Mouse (Mus musculus): ENCODE results near the gene Tshz2.

The Tshz2 gene

GRCm38 (mm10) chr2:169870503-169870902 is 237.7 kb downstream of the Tshz2 start:
- no peak for DNase-seq (ENCODE audit: low spot score)

GRCm38 (mm10) chr2:169871436-169872060 is 238.7 kb downstream of the Tshz2 start:
- DNase-seq (ENCODE audit: low spot score), result no peak

- no peak for DNase-seq (ENCODE audit: low spot score)
Measured at GRCm38 (mm10) chr2:169873442-169873841, 240.6 kb downstream of the Tshz2 start.

- no peak for DNase-seq (ENCODE audit: low spot score)
Measured at GRCm38 (mm10) chr2:169887921-169888320, 255.1 kb downstream of the Tshz2 start.

- DNase-seq (ENCODE audit: low spot score), result no peak
Measured at GRCm38 (mm10) chr2:169892441-169893038, 259.7 kb downstream of the Tshz2 start.

GRCm38 (mm10) chr2:169902896-169903295 is 270.1 kb downstream of the Tshz2 start:
- DNase-seq (ENCODE audit: low spot score), result no peak

- DNase-seq (ENCODE audit: low spot score), result no peak
Measured at GRCm38 (mm10) chr2:169906396-169906795, 273.6 kb downstream of the Tshz2 start.

- no peak for DNase-seq (ENCODE audit: low spot score)
Measured at GRCm38 (mm10) chr2:169907979-169908378, 275.2 kb downstream of the Tshz2 start.

- no peak for DNase-seq (ENCODE audit: low spot score)
Measured at GRCm38 (mm10) chr2:169910606-169911005, 277.8 kb downstream of the Tshz2 start.

- no peak for DNase-seq (ENCODE audit: low spot score)
Measured at GRCm38 (mm10) chr2:169912826-169913225, 280.0 kb downstream of the Tshz2 start.

GRCm38 (mm10) chr2:169914903-169915302 is 282.1 kb downstream of the Tshz2 start:
- no peak for DNase-seq (ENCODE audit: low spot score)

- no peak for DNase-seq (ENCODE audit: low spot score)
Measured at GRCm38 (mm10) chr2:169915326-169915725, 282.5 kb downstream of the Tshz2 start.

- no peak for DNase-seq (ENCODE audit: low spot score)
Measured at GRCm38 (mm10) chr2:169919111-169919695, 286.4 kb downstream of the Tshz2 start.

GRCm38 (mm10) chr2:169924177-169924810 is 291.5 kb downstream of the Tshz2 start:
- no peak for DNase-seq (ENCODE audit: low spot score)

- no peak for DNase-seq (ENCODE audit: low spot score)
Measured at GRCm38 (mm10) chr2:169925466-169925865, 292.7 kb downstream of the Tshz2 start.

GRCm38 (mm10) chr2:169926016-169926415 is 293.2 kb downstream of the Tshz2 start:
- no peak for DNase-seq (ENCODE audit: low spot score)

- no peak for DNase-seq (ENCODE audit: low spot score)
Measured at GRCm38 (mm10) chr2:169927401-169927800, 294.6 kb downstream of the Tshz2 start.

- no peak for DNase-seq (ENCODE audit: low spot score)
Measured at GRCm38 (mm10) chr2:169928447-169929120, 295.8 kb downstream of the Tshz2 start.

- DNase-seq (ENCODE audit: low spot score), result peak; percentile 17
Measured at GRCm38 (mm10) chr2:169929540-169930497, 297.0 kb downstream of the Tshz2 start.

- no peak for DNase-seq (ENCODE audit: low spot score)
Measured at GRCm38 (mm10) chr2:169935642-169936041, 302.8 kb downstream of the Tshz2 start.
